Mouse (Mus musculus) urinary bladder, postnatal 10 days (tissue): Measurements from ENCODE around the gene Agap1.

ENCODE experiments used
- DNase-seq: peaks from one replicate; pipeline ENCODE4 v3.0.0; 2022; ENCODE audit warnings: low spot score

The Agap1 gene

DNA sequence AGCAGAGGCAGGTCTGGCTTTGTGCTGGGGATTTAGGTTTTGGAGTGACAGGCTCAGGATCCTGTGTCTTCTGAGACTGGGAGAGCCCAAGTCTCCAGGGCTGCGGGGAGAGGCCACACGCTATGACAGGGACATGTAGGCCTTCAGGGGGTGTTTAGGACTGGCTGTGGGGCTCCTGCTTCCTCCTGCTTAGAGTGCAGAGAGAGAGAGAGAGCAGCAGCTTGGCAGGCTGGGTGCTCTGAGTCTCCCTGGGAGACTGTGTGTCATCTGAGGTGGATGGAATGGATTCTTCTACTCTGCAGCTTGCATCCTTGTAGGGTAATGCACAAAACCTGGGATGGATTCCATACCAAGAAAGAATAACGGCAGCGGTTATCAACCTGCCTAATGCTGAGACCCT lies 122.4 kb downstream of the Agap1 start:
- no peak for DNase-seq

DNA sequence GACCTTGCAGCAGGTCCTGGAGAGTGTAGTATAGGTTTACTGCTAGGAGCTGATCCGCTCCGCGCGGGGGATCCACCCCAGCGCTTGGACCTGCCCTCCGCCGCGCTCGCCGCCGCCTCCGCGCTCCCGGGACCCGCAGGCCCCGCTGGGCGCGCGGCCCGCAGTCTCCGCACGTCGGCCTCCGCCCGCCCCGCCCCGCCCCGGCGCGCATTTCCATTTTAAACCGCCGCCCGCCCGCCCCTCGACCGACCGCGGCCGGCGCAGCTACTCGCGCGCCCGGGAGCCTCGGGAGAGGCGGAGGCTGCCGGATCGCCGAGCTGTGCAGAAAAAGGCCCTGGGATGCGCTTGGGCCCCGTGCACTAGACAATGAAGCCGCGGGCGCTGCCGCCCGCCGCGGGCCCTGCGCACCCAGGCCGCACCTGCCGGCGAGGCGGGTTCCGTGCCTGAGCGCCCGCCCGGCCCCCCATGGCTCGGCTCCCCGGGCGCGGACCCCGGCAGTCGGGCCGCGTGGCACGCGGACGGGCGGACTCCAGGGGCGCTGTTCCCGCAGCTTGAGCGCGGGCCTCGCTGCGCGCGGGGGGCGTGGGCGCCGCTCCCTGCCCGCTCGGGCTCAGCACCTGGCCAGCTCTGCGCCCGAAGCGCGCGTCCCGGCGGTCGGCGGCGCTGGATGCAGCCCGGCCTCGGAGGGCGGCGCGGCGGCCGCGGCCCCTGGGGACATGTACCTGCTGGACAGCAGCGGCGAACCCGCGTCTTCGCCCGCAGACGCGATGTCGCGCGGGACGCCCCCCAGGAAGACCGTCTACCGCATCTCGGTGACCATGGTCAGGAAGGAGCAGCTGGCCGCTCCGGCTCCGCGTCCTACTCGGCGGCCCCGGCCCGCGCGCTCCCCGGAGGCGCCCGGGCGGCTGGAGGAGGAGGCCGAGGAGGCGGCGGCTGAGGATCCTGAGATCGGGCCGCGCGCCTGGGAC lies 125.7 kb downstream of the Agap1 start:
- DNase-seq, result peak; percentile 35

DNA sequence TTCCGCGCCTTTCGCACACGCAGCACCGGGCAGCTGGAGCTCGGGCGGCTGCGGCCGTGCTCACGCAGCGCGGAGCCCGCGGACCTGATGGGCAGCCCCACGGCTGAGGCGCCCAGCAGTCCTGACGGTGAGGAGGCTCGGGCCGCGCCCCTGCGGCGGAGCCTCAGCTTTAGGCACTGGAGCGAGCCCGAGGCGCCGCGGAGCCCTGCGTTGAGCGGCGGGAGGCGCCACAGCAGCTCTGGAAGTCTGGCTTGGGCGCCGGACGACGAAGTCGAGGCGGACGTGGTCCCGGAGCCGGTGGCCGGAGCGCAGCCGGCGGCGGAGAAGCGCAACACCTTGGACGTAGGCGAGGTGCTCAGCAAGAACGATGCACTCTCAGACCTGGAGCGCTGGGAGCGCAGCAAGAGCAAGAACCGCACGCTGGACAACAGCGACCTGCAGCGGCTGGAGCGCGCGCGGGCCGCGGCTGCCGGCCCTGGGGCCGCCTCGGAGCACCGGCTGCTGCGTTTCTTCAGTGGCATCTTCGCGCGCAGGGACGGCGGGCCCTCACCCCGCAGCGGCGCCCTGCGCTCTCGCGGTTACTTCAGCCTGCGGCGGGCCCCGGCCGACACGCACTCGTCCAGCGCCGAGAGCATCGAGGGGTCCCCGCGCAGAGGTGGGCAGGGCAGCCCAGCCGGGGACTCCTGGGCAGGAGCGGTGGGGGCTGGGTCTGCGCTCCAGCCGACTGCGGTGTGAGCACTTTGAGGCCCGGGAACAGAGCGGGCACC lies 126.6 kb downstream of the Agap1 start:
- DNase-seq, result no peak

DNA sequence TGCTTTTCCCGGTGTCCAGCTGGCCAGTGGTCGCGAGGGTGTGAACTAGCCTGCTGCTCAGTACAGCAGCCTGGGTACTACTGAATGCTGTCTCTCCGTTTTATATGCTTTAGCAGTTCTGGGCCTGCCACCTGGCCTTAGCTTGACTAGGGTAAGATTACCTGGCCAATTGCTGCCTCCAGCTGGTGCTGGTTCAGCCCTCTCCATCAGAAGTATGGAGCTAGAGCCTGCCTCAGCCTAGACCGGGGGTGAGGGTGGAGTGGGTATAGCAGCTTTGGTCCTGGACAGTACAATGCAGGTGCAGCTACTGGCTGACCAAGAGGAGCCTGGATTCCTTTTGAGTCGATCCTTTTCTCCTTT lies 127.1 kb downstream of the Agap1 start:
- no peak for DNase-seq

DNA sequence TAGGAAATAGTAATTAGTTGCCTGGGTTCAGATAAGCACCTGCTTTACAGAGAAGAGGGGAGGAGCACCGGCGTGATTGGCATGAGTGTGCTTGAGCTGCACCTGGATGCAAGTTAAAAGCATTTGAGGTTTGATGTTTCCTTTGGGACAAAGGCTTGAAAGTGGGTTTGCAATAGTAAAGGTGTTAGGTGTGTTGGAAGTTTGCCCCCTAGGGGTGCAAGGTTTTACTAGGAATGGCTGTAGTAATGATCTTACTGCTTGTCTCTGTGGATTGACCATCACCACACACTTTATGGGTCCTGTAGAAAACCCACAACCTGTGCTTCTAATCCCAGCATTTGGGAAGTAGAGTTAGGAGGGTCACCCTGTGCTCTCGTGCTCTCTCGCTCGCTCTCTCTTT lies 128.8 kb downstream of the Agap1 start:
- DNase-seq, result no peak

DNA sequence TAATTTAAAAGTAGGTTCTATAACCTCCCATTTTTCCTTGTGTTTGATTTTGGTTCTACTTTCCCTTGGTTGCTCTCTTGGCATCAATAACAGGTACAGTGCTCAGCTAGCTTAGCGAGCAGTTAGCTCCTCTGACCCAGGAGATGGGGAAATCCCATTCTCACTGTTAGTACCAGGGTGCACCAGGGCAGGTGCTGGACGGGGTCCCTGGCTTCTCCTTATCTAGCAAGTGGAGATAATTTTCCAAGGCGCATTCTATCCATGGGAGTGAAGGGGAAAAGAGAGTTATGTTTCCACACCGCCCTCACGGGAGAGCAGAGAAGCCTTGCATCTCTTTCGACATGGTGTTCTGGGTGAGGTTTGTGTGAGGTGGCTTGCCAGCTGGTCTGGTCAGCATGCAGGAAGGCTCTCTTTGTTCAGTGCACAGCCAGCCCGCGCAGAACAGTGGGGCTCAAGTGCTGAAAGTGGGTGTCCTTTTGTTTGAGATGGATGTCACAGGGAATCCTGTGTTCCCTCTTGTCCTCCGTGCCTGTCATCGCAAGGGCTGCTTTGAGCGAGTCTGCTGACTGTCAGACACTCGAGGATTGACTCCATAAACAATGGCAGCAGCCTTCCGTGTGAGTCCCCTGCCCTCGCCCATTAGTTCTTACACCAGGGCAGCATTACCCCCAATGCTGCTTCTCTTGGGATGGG lies 132.5 kb downstream of the Agap1 start:
- no peak for DNase-seq

DNA sequence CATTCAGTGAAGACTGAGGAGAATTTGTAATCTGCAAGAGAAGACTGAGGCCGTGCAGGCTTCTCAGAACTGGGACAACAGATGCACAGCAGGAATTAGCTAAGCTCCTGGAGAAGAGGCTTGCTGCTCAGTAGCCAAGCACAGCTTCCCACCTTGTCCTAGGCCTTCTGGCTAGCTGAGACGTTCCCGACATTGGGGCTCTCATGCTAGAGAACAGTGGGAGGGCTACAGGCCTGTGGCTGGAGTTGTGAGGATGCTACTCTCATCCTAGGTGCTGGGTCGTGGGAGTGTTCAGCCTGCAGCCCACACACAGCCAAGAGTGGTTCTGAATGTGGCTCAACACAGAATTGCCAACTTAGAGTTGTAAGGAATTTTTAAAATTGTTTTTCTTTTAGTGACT lies 133.5 kb downstream of the Agap1 start:
- no peak for DNase-seq

DNA sequence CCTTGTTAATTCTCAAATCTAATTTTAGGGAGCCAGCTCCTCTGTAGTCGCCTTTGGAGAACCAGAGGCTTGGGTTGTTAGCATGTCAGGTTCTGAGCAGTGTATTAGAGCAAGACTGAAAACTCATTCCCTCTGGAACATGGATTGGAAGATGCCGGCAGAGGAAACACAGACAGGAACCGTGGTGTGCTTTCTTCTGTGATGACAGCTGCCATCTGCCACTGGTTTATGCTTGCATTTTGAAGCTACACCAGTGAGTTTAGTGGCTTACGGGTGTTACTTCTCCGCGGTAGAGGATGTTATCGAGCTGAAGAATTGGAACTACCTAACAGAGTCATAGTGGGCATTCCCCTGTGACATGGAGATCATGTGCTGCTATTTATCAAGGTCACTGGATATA lies 136.4 kb downstream of the Agap1 start:
- DNase-seq, result no peak

DNA sequence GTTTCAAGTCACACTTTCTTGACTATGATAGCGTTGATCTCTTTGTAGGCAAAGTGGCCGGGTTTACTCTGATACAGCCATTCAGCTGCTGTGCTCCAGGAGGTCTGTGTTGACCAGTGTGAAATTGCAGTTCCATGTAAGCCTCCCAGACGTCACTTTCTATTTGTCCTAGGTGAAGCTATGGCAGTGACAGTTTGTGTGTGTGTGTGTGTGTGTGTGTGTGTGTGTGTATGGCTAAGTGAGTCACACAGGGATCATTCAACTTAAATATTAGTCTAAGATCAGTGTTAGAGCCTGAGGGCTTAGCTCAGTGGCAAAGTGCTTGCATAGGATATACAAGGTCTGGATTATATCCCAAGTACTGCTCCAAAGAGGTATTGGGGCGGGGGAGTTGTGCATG lies 138.6 kb downstream of the Agap1 start:
- no peak for DNase-seq

DNA sequence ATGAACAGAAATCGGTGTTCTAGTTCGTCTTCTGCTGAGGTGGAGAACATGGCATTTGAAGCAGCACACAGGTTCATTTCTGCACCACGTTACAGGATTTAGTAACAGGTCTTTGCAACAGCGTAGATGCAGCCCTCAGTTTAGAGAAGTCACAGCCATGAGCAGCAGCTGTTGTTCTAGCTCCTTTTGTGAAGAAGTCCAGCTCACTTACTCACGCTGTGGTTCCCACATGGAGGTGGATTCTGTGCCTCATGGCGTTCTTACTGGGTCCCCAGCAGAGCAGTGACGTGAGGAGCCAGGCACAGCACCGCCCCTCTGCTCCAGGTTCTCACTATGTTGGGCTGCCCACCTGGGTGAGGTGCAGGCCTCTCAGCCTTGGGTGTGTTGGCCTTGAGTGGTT lies 140.4 kb downstream of the Agap1 start:
- DNase-seq, result no peak

DNA sequence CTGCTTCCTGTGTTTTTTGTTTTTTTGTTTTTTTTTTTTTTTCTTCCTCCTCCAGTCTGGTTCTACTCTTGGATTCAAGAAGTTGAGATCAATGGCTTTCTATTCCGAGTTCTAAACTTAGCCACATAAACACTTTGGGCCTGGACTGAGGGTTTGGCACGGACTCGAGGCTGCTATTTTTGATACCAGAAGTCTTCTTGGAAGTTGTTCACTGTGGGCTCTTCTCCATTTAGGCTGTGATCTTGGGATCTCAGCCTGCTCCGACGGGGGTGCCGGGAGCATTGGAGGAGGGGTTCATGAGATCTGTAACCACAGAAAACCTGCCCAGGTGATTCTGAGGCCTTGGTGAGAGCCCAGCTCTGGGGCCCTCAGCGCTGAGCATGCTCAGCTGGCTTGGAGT lies 140.8 kb downstream of the Agap1 start:
- DNase-seq, result no peak

DNA sequence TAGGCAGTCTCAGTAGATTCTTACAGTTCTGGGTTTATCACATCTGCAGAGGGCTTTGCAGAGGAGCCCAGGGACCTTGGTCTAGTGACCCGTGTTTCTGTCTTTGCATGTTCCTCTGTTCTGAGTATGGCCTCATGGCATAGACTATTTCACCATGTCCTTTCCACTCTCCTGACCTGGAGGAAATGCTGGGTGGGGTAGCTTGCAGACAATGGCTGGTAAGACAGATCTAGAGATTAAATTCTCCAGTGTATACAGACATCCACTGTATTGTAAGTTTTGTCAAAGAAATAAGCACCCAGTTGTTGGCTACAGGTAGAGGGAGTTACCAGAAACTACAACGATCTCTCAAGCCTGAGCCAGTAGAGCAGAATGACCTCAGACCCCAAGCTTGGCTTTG lies 141.6 kb downstream of the Agap1 start:
- no peak for DNase-seq

DNA sequence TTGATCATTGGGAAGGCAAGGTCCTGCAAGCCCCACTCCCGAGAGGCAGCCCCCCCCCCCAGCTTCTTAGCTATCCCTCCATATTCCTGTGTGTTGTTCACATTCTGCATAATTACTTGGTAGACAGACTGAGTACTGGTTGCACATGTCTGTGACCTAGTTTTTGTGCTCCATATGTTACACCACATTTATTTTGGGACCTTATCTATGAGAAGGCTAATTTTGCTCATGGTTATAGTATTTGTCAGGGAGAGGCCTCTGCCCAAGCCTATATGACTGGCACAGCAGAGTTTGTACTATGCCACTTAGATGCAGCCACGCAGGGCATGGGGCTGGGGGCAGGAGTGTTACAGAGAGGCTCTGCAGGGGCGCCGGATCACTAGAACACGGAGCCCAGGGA lies 144.3 kb downstream of the Agap1 start:
- no peak for DNase-seq

DNA sequence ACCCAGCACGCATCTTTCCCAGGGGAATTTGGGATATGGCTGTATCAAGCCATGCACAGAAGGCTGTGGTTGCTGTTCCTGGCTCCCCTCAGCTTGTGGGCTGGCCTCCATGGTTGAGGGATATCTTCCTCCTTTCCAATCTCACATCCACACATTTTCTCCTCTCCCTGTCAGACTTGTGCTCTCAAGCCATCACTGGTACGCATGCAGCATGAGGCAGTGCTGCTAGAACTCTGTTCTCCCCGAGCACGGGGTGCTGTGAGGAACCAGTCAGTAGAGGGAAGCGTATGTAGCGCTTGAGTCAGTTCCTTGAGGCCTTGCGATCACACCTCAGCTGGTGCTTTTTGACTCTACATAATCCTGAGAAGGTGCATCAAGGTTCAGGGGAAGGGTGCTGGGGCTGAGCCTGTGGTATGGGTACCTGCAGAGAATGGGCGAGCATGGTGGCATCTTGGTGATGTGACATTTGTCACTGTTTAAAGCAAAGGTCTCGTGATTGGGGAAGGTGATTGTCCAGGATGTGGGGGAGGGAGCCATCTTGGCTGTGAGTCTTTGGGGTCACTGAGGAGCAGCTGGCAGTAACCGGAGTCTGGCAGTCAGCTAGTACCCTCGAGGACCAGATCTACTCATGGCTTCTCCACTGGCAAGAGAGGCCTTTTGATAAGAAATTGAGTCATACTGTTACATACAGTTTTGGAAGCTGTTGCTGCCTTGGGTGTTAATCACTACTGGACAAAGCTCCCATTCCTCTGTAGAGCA lies 145.6 kb downstream of the Agap1 start:
- no peak for DNase-seq

DNA sequence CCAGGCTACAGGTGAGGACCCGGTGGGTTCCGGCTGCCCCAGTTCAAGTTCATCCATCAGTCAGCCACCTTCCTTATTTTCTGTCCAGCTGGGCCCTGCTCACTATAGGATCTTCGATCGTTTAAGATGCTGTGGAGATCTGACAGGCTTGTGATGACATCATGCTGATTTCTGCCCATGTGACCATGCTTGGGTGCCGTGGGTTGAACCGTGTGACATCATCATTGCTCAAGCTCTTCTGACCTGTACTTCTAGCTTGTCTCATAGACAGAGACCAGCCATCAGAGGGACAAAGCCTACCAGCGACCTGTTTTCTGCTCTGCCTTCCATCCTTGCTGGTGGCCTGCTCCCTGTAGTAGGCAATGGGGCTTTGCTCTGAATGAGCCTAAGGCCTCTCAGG lies 146.7 kb downstream of the Agap1 start:
- DNase-seq, result no peak

DNA sequence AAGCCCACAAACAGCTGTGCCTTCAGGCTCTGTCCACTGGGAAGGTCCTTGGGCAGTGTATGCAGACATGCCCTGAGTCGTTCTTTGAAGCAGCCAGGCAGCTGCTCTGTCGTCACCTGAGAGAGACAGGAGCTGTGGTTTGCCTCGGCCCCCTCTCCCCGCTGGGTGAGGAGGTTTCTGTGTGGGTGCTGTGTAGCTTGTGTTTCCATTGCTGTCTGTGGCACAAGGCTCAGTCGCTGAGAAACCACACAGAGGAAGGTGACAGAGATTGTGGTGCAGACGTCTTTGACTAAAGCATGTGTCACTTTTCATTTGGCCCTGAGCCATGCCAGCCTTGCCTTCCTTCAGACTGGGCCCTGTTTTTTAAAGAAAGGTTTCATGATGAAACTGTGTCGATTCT lies 148.3 kb downstream of the Agap1 start:
- DNase-seq, result no peak

DNA sequence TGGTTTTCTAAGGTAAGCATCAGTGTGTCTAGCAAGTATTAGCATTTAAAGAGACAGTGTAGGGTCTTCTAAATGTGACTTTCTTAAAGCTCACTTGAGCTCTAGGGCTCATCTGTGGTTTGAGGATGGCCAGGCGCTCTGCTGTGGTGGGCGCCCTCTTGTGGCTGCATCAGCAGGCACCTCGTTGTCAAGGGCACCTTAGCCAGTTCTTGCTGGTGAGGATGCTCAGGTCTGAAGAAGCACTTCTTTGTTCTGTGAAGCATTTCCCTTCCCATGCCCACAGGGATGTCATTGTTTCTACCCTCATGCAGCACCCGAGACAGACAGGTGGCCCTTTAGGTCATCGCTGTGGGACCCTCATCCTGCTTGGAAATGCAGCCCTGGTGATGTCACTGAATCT lies 152.0 kb downstream of the Agap1 start:
- no peak for DNase-seq

DNA sequence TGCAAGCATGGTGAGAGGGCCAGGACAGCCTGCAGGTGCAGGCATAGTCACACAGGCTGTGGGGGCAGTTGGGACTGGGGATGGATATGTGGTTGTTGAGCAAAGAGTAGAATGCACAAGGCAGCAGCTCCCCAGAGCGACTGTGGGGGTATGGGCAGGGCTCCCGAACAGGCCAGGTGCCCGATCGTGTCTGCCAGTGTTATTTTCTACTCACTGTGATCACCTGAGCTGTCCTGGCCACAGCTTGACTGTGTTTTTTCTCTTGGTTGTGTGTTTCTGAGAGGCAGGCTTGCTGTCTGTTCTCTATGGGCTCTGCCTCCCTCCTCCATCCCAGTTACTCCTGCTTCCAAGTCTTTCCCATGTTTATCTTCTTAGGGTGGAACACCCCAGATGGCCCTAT lies 154.2 kb downstream of the Agap1 start:
- no peak for DNase-seq

DNA sequence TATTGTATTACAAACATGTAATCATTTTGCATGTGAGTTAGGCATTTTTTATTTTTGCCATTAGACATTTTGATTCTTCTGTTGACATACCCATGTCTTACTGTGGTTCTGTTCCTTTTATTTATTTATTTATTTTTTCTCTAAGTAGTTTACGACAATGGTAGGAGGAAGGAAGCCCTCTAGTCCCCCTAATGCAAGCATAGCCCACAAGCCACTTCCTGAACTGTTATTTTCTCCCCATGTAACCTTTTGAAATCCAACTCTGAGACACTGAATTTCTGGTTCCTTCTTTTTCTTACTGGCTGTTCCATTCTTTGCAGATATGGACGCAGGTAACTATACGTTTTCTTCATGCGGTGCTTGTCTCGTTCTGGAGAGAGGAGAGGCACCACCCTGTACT lies 155.4 kb downstream of the Agap1 start:
- DNase-seq, result no peak

DNA sequence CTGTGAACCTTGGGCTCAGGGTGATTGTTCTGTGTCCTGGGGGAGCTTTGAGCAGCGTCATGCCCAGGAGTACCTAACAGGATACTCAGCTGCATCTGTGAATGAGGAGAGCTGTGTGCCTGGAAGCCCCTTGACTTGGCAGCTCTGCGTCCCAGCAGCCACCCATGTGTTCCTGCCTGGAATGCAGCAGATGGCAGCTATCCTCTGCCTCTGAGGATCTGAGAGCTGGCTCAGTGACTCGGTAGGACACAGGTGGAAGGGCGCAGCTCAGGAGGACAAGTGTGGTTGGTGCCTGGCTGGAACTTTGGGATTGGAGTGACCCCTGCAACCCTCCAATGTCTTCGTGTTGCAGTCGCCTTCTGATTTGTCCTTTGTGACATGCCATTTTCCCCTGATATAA lies 156.9 kb downstream of the Agap1 start:
- DNase-seq, result no peak

DNA sequence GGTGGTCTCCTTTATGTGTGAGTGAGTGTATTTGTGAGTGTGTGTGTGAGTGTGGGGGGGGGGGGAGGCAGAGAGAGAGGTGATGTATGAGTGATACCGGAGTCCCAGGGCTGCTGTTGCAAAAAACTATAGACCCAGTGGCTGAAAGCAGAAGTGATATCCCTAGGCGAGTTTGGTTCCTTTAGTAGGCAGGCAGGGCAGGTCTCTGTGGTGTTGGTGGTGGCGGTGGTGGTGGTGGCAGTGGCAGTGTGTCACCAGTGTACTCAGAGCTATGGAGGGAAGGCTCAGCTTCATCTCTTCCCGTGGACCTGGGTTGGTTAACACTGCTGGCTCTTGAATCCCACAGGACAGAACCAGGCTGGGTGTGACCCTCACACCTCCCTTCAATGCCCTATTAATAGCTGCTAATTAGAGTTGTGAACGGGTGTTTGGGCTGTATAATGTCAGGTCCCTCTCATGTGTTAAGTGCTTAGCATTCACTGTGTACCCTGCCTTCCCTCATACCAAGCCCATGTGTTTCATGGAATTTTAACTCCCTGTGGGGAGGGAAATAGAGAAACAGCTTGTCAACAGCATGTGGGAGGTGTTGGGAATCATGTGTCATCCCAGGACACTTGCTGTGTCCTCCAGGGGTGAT lies 158.7 kb downstream of the Agap1 start:
- DNase-seq, result no peak

DNA sequence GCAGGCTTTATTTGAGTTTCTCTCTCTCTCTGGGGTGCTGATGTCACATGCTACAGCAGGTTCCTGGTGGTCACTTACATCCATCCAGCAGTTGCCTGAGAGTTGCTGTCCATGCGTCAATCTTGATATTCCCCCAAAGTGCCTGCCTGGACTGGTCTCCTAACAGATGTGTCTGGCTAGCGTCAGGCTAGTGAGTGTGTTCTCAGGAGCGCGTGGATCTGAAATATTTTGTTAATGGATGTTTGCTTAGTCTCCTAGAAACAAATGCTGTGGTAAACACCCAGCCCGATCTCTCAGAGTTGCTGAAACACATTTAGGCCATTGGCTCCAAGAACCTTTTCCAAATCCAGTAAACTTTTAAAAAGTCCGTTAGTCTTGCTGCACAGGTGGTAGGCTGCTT lies 161.9 kb downstream of the Agap1 start:
- no peak for DNase-seq
